Mouse (Mus musculus): Measurements from ENCODE around the gene Palld.

Palld gene

GRCm38 (mm10) chr8:61561220-61561619 lies 341.3 kb downstream of the Palld start:
- DNase-seq (ENCODE audit: low read depth in 1 of 2, low spot score in 2 of 2), result no peak

- DNase-seq (ENCODE audit: low read depth in 1 of 2, low spot score in 2 of 2), result no peak
Observed at GRCm38 (mm10) chr8:61559979-61560378, 342.5 kb downstream of the Palld start.

- no peak for DNase-seq (ENCODE audit: low read depth in 1 of 2, low spot score in 2 of 2)
Observed at GRCm38 (mm10) chr8:61559450-61559849, 343.0 kb downstream of the Palld start.

- DNase-seq (ENCODE audit: low read depth in 1 of 2, low spot score in 2 of 2), result no peak
Observed at GRCm38 (mm10) chr8:61558051-61558846, 344.2 kb downstream of the Palld start.

GRCm38 (mm10) chr8:61557036-61557435 lies 345.5 kb downstream of the Palld start:
- no peak for DNase-seq (ENCODE audit: low read depth in 1 of 2, low spot score in 2 of 2)

- DNase-seq (ENCODE audit: low read depth in 1 of 2, low spot score in 2 of 2), result no peak
Observed at GRCm38 (mm10) chr8:61556219-61556618, 346.3 kb downstream of the Palld start.

GRCm38 (mm10) chr8:61555343-61555742 lies 347.1 kb downstream of the Palld start:
- no peak for DNase-seq (ENCODE audit: low read depth in 1 of 2, low spot score in 2 of 2)

- no peak for DNase-seq (ENCODE audit: low read depth in 1 of 2, low spot score in 2 of 2)
Observed at GRCm38 (mm10) chr8:61552755-61553402, 349.6 kb downstream of the Palld start.

- no peak for DNase-seq (ENCODE audit: low read depth in 1 of 2, low spot score in 2 of 2)
Observed at GRCm38 (mm10) chr8:61552221-61552620, 350.3 kb downstream of the Palld start.

- DNase-seq (ENCODE audit: low read depth in 1 of 2, low spot score in 2 of 2), result no peak
Observed at GRCm38 (mm10) chr8:61550006-61550748, 352.3 kb downstream of the Palld start.

GRCm38 (mm10) chr8:61549585-61549984 lies 352.9 kb downstream of the Palld start:
- DNase-seq (ENCODE audit: low read depth in 1 of 2, low spot score in 2 of 2), result no peak

- DNase-seq (ENCODE audit: low read depth in 1 of 2, low spot score in 2 of 2), result peak; percentile 42 to 72
Observed at GRCm38 (mm10) chr8:61539828-61540500, 362.5 kb downstream of the Palld start.

- DNase-seq (ENCODE audit: low read depth in 1 of 2, low spot score in 2 of 2), result no peak
Observed at GRCm38 (mm10) chr8:61537471-61537870, 365.0 kb downstream of the Palld start.

GRCm38 (mm10) chr8:61535472-61535871 lies 367.0 kb downstream of the Palld start:
- no peak for DNase-seq (ENCODE audit: low read depth in 1 of 2, low spot score in 2 of 2)

GRCm38 (mm10) chr8:61533356-61533926 lies 369.0 kb downstream of the Palld start:
- DNase-seq (ENCODE audit: low read depth in 1 of 2, low spot score in 2 of 2), result no peak

GRCm38 (mm10) chr8:61532831-61533230 lies 369.7 kb downstream of the Palld start:
- DNase-seq (ENCODE audit: low read depth in 1 of 2, low spot score in 2 of 2), result no peak

- no peak for DNase-seq (ENCODE audit: low read depth in 1 of 2, low spot score in 2 of 2)
Observed at GRCm38 (mm10) chr8:61531944-61532795, 370.3 kb downstream of the Palld start.

GRCm38 (mm10) chr8:61528642-61529041 lies 373.8 kb downstream of the Palld start:
- no peak for DNase-seq (ENCODE audit: low read depth in 1 of 2, low spot score in 2 of 2)

- no peak for DNase-seq (ENCODE audit: low read depth in 1 of 2, low spot score in 2 of 2)
Observed at GRCm38 (mm10) chr8:61528197-61528596, 374.3 kb downstream of the Palld start.

- no peak for DNase-seq (ENCODE audit: low read depth in 1 of 2, low spot score in 2 of 2)
Observed at GRCm38 (mm10) chr8:61527037-61527436, 375.5 kb downstream of the Palld start.
